Mouse (Mus musculus): ENCODE measurements around the gene Fer. TPM values are rescaled to one million over a fixed set of nuclear protein-coding genes. Genes with fewer than 3 reads are reported as not detected.

Fer gene
- polyA plus RNA-seq, 1 experiment from 2014 or later: 29.8 TPM

GRCm38 (mm10) chr17:63946772-63947171 is 83.9 kb downstream of the Fer start:
- 92% methylated on average over 2 of the region's 2 CpGs for WGBS
- Histone ChIP-seq H3K36me3 (no peaks in the 10 kb centered on the region), H3K27me3 (no peaks in the 10 kb centered on the region), H3K4me3 (no peak overlapping the region), H3K9ac (no peak overlapping the region), H3K27ac (no peak overlapping the region), H3K4me2 (no peak overlapping the region), H3K4me1 (no peaks in the 10 kb centered on the region), H3K9me3 (no peaks in the 10 kb centered on the region)
- no peak for ATAC-seq (ENCODE audit: borderline replicate concordance, extremely low read depth, low FRiP score, low TSS enrichment)

DNA sequence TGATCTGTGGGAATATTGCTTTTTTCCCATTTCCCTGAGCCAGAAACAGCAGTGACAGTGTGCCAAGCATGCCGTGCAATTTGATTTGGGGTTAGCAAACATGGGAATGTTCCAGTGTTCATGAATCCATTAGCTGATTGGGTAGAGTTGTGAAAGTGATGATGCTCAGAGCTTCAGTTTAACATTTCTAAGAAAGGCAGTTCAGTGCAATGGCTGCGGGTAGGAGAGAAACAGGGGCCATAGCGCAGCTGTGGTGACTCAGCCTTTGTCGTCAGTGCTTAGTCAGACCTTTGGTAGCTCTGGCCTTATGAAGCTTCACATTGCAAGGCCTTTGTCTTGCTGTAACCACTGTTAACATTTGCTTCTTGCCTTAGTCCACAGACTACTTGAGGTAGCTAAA is 85.9 kb downstream of the Fer start:
- no peaks in the 10 kb centered on the region for H3K36me3 ChIP-seq
- H3K9me3 ChIP-seq: no peaks in the 10 kb centered on the region
- no peaks in the 10 kb centered on the region for H3K4me1 ChIP-seq
- 86% methylated on average over 4 of the region's 4 CpGs for WGBS
- no peak overlapping the region for H3K9ac ChIP-seq
- H3K27me3 ChIP-seq: no peaks in the 10 kb centered on the region
- H3K4me2 ChIP-seq: no peak overlapping the region
- no peak overlapping the region for H3K27ac ChIP-seq
- no peak overlapping the region for H3K4me3 ChIP-seq
- ATAC-seq (ENCODE audit: borderline replicate concordance, extremely low read depth, low FRiP score, low TSS enrichment): no peak

- H3K27me3 ChIP-seq: no peaks in the 10 kb centered on the region
- no peak for ATAC-seq (ENCODE audit: borderline replicate concordance, extremely low read depth, low FRiP score, low TSS enrichment)
- no peak overlapping the region for H3K4me2 ChIP-seq
- WGBS: 77% methylated on average over 2 of the region's 2 CpGs
- no peaks in the 10 kb centered on the region for H3K36me3 ChIP-seq
- H3K27ac ChIP-seq: no peak overlapping the region
- no peak overlapping the region for H3K9ac ChIP-seq
- H3K4me3 ChIP-seq: no peak overlapping the region
- H3K9me3 ChIP-seq: no peaks in the 10 kb centered on the region
- H3K4me1 ChIP-seq: no peaks in the 10 kb centered on the region
These were observed 88.6 kb downstream of the Fer start for GRCm38 (mm10) chr17:63951436-63951835.

DNA sequence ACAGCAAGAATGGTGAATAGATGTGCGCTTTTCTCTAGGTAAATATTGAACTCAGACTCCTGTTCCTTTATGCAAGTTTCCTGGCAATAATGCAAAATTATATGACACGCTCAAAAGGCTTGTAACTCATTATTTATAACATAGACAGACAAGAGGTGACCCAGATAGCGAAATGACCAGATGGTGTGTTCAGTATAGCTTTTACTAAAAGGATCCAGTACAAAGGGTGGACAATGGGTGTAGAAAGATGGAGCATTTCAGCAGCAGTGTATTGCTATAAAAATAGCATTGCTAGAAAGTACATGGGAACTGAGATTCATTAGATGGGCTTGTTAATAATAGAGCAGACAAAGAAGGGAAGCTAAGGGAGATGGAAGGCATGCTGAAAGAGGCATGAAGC is 104.2 kb downstream of the Fer start:
- no peaks in the 10 kb centered on the region for H3K36me3 ChIP-seq
- no peak overlapping the region for H3K27ac ChIP-seq
- H3K4me3 ChIP-seq: no peak overlapping the region
- no peak overlapping the region for H3K4me2 ChIP-seq
- no peak for ATAC-seq (ENCODE audit: borderline replicate concordance, extremely low read depth, low FRiP score, low TSS enrichment)
- no peak overlapping the region for H3K9ac ChIP-seq
- H3K9me3 ChIP-seq: no peaks in the 10 kb centered on the region
- peaks cover 2% of the 10 kb centered on the region; the same call in 1 of the 2 replicates for H3K4me1 ChIP-seq
- no peaks in the 10 kb centered on the region for H3K27me3 ChIP-seq
- WGBS: 85% methylated on average over 3 of the region's 3 CpGs

GRCm38 (mm10) chr17:63969448-63969847 is 106.6 kb downstream of the Fer start:
- Histone ChIP-seq H3K27ac (no peak overlapping the region), H3K4me3 (no peak overlapping the region), H3K4me1 (peaks cover 9% of the 10 kb centered on the region), H3K4me2 (no peak overlapping the region), H3K9me3 (no peaks in the 10 kb centered on the region), H3K9ac (no peak overlapping the region), H3K36me3 (no peaks in the 10 kb centered on the region), H3K27me3 (no peaks in the 10 kb centered on the region)
- 46% methylated on average over 10 of the region's 10 CpGs for WGBS
- ATAC-seq (ENCODE audit: borderline replicate concordance, extremely low read depth, low FRiP score, low TSS enrichment): no peak

DNA sequence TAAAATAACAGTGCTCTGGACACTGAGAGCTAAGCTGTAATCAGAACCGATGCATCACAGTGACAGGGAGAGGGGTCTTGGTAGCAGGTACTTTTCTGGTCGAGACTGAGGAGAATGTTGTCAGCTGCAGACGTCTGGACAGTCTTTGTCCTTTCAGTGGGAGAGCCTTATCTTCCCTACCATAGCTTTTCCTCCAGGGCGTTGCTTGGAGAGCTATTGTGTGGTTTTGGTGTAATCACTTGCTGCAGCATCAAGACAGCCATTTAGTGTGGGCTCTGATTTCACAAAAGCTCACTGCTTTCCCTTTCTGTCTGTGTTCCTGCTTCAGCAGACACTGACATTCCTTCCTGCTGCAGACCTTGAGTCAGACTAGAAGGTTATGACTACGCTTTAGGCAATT is 107.4 kb downstream of the Fer start:
- H3K4me3 ChIP-seq: no peak overlapping the region
- H3K27me3 ChIP-seq: no peaks in the 10 kb centered on the region
- H3K9me3 ChIP-seq: no peaks in the 10 kb centered on the region
- peaks cover 9% of the 10 kb centered on the region for H3K4me1 ChIP-seq
- no peaks in the 10 kb centered on the region for H3K36me3 ChIP-seq
- H3K27ac ChIP-seq: no peak overlapping the region
- no peak for ATAC-seq (ENCODE audit: borderline replicate concordance, extremely low read depth, low FRiP score, low TSS enrichment)
- H3K9ac ChIP-seq: no peak overlapping the region
- H3K4me2 ChIP-seq: no peak overlapping the region
- WGBS: 48% methylated on average over 5 of the region's 5 CpGs

GRCm38 (mm10) chr17:63970939-63971338 is 108.1 kb downstream of the Fer start:
- Histone ChIP-seq H3K4me3 (no peak overlapping the region), H3K4me2 (no peak overlapping the region), H3K36me3 (no peaks in the 10 kb centered on the region), H3K27ac (no peak overlapping the region), H3K9me3 (no peaks in the 10 kb centered on the region), H3K4me1 (peaks cover 9% of the 10 kb centered on the region), H3K9ac (no peak overlapping the region), H3K27me3 (no peaks in the 10 kb centered on the region)
- WGBS: 67% methylated on average over 1 of the region's 1 CpGs
- no peak for ATAC-seq (ENCODE audit: borderline replicate concordance, extremely low read depth, low FRiP score, low TSS enrichment)

DNA sequence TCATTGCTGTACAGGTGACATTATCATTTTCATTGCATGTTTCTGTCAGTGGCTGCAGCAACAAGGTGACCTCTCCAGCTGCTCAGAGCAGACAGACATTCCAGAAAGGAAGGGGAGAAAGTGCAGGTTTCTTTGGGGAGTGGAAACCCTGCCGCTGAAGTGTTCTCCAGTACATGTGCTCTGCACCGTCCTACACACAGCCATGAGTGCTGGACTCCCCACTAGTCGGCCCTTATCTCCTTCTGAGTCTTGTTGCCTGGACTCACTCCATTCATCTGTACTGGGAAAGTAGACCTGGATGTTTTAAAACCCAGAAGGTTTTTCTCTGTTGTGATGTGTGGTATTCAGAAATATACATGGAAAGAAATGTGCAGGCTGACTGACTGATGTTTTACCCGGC is 109.3 kb downstream of the Fer start:
- no peak overlapping the region for H3K4me2 ChIP-seq
- H3K4me3 ChIP-seq: no peak overlapping the region
- H3K36me3 ChIP-seq: no peaks in the 10 kb centered on the region
- no peaks in the 10 kb centered on the region for H3K9me3 ChIP-seq
- H3K27me3 ChIP-seq: no peaks in the 10 kb centered on the region
- ATAC-seq (ENCODE audit: borderline replicate concordance, extremely low read depth, low FRiP score, low TSS enrichment): no peak
- 48% methylated on average over 4 of the region's 4 CpGs for WGBS
- no peak overlapping the region for H3K9ac ChIP-seq
- H3K27ac ChIP-seq: no peak overlapping the region
- H3K4me1 ChIP-seq: peaks cover 9% of the 10 kb centered on the region

DNA sequence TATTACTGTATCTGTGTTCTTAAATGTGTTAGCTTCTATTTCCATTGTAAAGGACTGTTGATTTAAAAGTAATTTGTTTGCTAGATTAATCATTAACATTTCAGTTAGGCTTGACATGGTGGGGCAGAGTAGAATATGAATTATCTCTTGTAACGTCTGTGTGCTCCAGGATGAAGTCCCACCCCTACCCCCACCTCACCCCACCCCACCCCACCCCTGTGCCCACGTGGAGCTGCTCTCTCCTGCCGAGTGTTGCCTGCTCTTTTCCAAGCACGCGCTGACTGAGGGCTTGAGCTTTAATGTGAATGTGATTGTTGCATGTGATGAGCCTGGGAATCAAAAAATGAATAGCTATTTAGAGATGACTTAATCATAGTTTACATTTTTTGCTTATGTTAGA is 110.9 kb downstream of the Fer start:
- no peak for ATAC-seq (ENCODE audit: borderline replicate concordance, extremely low read depth, low FRiP score, low TSS enrichment)
- Histone ChIP-seq H3K9me3 (no peaks in the 10 kb centered on the region), H3K4me3 (no peak overlapping the region), H3K27me3 (no peaks in the 10 kb centered on the region), H3K36me3 (no peaks in the 10 kb centered on the region), H3K27ac (no peak overlapping the region), H3K4me1 (peaks cover 9% of the 10 kb centered on the region), H3K9ac (no peak overlapping the region), H3K4me2 (no peak overlapping the region)
- 41% methylated on average over 5 of the region's 5 CpGs for WGBS

- 84% methylated on average over 5 of the region's 5 CpGs for WGBS
- Histone ChIP-seq H3K9ac (no peak overlapping the region), H3K27ac (no peak overlapping the region), H3K27me3 (no peaks in the 10 kb centered on the region), H3K36me3 (no peaks in the 10 kb centered on the region), H3K9me3 (no peaks in the 10 kb centered on the region), H3K4me3 (no peak overlapping the region), H3K4me2 (no peak overlapping the region), H3K4me1 (peaks cover 9% of the 10 kb centered on the region)
- ATAC-seq (ENCODE audit: borderline replicate concordance, extremely low read depth, low FRiP score, low TSS enrichment): no peak
These were observed 111.4 kb downstream of the Fer start for GRCm38 (mm10) chr17:63974253-63974652.

- Histone ChIP-seq H3K9me3 (no peaks in the 10 kb centered on the region), H3K27me3 (no peaks in the 10 kb centered on the region), H3K36me3 (no peaks in the 10 kb centered on the region), H3K4me3 (no peak overlapping the region), H3K4me1 (no peaks in the 10 kb centered on the region), H3K9ac (no peak overlapping the region), H3K4me2 (no peak overlapping the region), H3K27ac (no peak overlapping the region)
- WGBS: 60% methylated on average over 4 of the region's 4 CpGs
- no peak for ATAC-seq (ENCODE audit: borderline replicate concordance, extremely low read depth, low FRiP score, low TSS enrichment)
These were observed 116.1 kb downstream of the Fer start for GRCm38 (mm10) chr17:63978794-63979571.

- no peaks in the 10 kb centered on the region for H3K36me3 ChIP-seq
- H3K4me2 ChIP-seq: no peak overlapping the region
- H3K4me1 ChIP-seq: no peaks in the 10 kb centered on the region
- H3K9ac ChIP-seq: no peak overlapping the region
- H3K9me3 ChIP-seq: no peaks in the 10 kb centered on the region
- H3K27ac ChIP-seq: no peak overlapping the region
- H3K27me3 ChIP-seq: no peaks in the 10 kb centered on the region
- ATAC-seq (ENCODE audit: borderline replicate concordance, extremely low read depth, low FRiP score, low TSS enrichment): no peak
- 65% methylated on average over 3 of the region's 3 CpGs for WGBS
- H3K4me3 ChIP-seq: no peak overlapping the region
These were observed 117.3 kb downstream of the Fer start for GRCm38 (mm10) chr17:63980167-63980566.

DNA sequence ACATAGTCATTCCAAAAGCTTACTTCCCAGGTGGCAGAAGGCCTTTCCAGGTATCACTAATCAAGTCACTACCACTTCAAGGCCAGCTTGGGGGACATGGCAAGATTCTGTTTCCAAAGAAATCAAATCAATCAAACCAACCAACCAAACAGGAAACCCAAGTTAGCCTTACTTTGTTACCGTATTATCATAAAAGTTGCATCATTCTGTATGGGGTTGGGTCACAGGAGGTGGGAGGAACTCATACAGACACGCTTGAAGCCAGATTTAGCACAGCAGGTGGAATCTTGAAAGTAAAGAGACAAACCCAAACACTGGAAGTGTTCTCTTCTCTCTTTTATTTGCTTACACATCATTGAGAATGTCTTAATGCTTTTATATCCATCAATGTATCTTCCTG is 125.8 kb downstream of the Fer start:
- peaks cover 4% of the 10 kb centered on the region for H3K4me1 ChIP-seq
- H3K9ac ChIP-seq: no peak overlapping the region
- H3K27ac ChIP-seq: no peak overlapping the region
- 78% methylated on average over 2 of the region's 2 CpGs for WGBS
- H3K4me2 ChIP-seq: no peak overlapping the region
- no peak for ATAC-seq (ENCODE audit: borderline replicate concordance, extremely low read depth, low FRiP score, low TSS enrichment)
- H3K9me3 ChIP-seq: no peaks in the 10 kb centered on the region
- H3K27me3 ChIP-seq: no peaks in the 10 kb centered on the region
- H3K4me3 ChIP-seq: no peak overlapping the region
- H3K36me3 ChIP-seq: no peaks in the 10 kb centered on the region
